ENCODE assay signal across 8 mouse cellular contexts in the genomic region with DNA sequence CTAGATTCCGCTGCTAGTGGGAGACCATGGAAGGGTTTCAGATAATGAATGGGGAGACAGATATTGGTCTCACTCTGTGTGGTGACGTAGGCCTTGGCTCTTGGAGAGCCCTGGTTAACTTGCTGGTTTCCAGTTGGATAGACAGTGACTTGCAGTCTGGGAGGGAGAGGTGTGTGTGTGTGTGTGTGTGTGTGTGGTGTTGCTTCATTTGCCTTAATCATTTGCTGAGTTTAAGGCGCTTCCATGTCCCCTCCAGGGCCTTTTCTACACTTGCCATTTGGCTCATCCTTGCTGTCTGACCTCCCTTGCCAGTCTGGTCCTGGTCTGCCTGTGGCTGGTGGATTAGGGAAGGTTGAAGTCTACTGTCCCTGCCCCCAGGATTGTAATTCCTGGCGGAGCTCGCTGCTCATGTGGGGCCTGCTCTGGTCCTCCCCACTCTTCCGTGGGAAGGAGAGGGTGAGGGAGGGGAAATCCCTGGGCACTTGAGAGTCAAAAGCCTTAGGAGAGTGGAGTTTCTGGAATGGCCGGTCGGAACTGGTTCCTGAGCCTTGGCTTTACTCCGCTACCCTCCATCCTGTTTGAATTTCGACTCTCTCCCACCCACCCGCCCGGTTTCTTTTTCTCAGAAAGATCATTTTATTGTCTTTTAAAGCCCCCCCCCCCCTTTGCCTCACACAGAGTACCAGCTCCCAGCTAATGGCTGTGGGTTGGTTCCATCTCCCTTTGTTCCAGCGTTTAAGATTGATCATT. TPM values are rescaled to one million over a fixed set of nuclear protein-coding genes. Genes with fewer than 3 reads are reported as not detected.
DNase-seq lines count a peak whose midpoint lies in the region; ATAC-seq lines count a peak whose summit lies in the region.

No protein-coding gene starts in this region.

- no peaks in the 10 kb centered on the region for H3K36me3 ChIP-seq in heart, embryonic 12.5 days

- H3K4me2 ChIP-seq in heart, embryonic 12.5 days = peak overlapping the region; percentile 96

- peak overlapping the region; percentile 80 for H3K4me3 ChIP-seq in heart, embryonic 12.5 days

- peak overlapping the region; percentile 97 for H3K9ac ChIP-seq in heart, embryonic 12.5 days

- no peaks in the 10 kb centered on the region for H3K9me3 ChIP-seq in heart, embryonic 12.5 days (replicated peaks)

- 6% methylated on average over 13 of the region's 13 CpGs for WGBS in heart, embryonic 12.5 days

- peak overlapping the region; percentile 97 for H3K27ac ChIP-seq in heart, embryonic 12.5 days (ENCODE audit: poor library complexity, severe bottlenecking)

- DNase-seq in cerebellum, postnatal 10 days = peak; percentile 57 to 61
- peak; percentile 76 for DNase-seq in brain, adult 2 months (ENCODE audit: low read depth, low spot score)
- DNase-seq in kidney, postnatal 14 days = peak; percentile 78
- DNase-seq in thymus, postnatal 14 days = no peak
- no peak for DNase-seq in cerebellum, adult 9-11 months

- ATAC-seq in cerebellum, adult (ENCODE audit: insufficient number of reproducible peaks, low FRiP score, low TSS enrichment) = no peak
- ATAC-seq in heart, embryonic 12.5 days (ENCODE audit: insufficient number of reproducible peaks, low FRiP score) = no peak
- ATAC-seq in megakaryocyte progenitor cell, adult 5-6 weeks (replicated peaks; ENCODE audit: poor library complexity) = peak; percentile 53

- no peaks in the 10 kb centered on the region for H3K27me3 ChIP-seq in heart, embryonic 12.5 days (replicated peaks)

- peaks cover 65% of the 10 kb centered on the region for H3K4me1 ChIP-seq in heart, embryonic 12.5 days (replicated peaks)

RNA-seq across cellular contexts. Expression of a gene that starts 2.3 kb away (rescaled TPM):
- polyA plus RNA-seq in heart, embryonic 12.5 days (2016; fragmentation: Nextera tagmentation; extraction: Ambion mirVana) = 54.7 and 66.5 TPM in 2 replicates
- total RNA-seq in megakaryocyte progenitor cell, adult 5-6 weeks (2015) = 37.5 and 37.8 TPM in 2 replicates
- total RNA-seq in megakaryocyte progenitor cell, adult 5-6 weeks (2017) = 16.6 and 18.2 TPM in 2 replicates

RNA-seq across cellular contexts. Expression of a gene that starts 57.9 kb away (rescaled TPM):
- 11.4 and 13.6 TPM in 2 replicates for polyA plus RNA-seq in heart, embryonic 12.5 days (2016; fragmentation: Nextera tagmentation; extraction: Ambion mirVana)
- 1.4 TPM in 2 replicates for total RNA-seq in megakaryocyte progenitor cell, adult 5-6 weeks (2015)
- total RNA-seq in megakaryocyte progenitor cell, adult 5-6 weeks (2017) = 0.54 and 2.5 TPM in 2 replicates

Comparison
In these comparisons a context has a peak if more than half of its experiments do, and no peak if none do; other contexts are left out.
1. DNase-seq: peak in cerebellum, postnatal 10 days (2 of 2), brain, adult 2 months (single experiment) and kidney, postnatal 14 days (single experiment); none in thymus, postnatal 14 days (single experiment) and cerebellum, adult 9-11 months (single experiment).